Mouse (Mus musculus) adrenal gland, postnatal 36 days (tissue): Measurements from ENCODE around the gene Aif1. TPM values are rescaled to one million over a fixed set of nuclear protein-coding genes. Genes with fewer than 3 reads are reported as not detected.

Experiments
- DNase-seq, 2 experiments: peaks; one replicate each; pipeline ENCODE4 v3.0.0; 2021; ENCODE audit warnings: mixed read lengths in 1 of 2
- total RNA-seq, 2 experiments: library from RNA; stranded (reverse); gene quantifications; 2 replicates each; pipeline ENCODE4 v1.2.3; 2021

Gene Aif1
- total RNA-seq, 2 experiments from 2014 or later = 3.8 to 4.4 TPM

- peak; percentile 47 to 72 for DNase-seq
Observed at GRCm38 (mm10) chr17:35166352-35167035, 9.4 kb downstream of the Aif1 start.

- DNase-seq = no peak
Observed at GRCm38 (mm10) chr17:35165451-35166155, 10.3 kb downstream of the Aif1 start.

- DNase-seq = peak; percentile 96 to 98
Observed at GRCm38 (mm10) chr17:35164568-35165450, 11.1 kb downstream of the Aif1 start, which contains the start of gene Prrc2a. Gene Prrc2a, minus strand, starts transcription at chr17:35164897.

- peak in 1 of 2 experiments; percentile 23 for DNase-seq
Observed at GRCm38 (mm10) chr17:35164218-35164567, 11.7 kb downstream of the Aif1 start.

- DNase-seq = no peak
Observed at GRCm38 (mm10) chr17:35163326-35164081, 12.4 kb downstream of the Aif1 start.

- peak; percentile 53 to 76 for DNase-seq
Observed at GRCm38 (mm10) chr17:35162730-35163129, 13.1 kb downstream of the Aif1 start.

- no peak for DNase-seq
Observed at GRCm38 (mm10) chr17:35162121-35162520, 13.7 kb downstream of the Aif1 start.

- DNase-seq = no peak
Observed at GRCm38 (mm10) chr17:35161421-35161820, 14.4 kb downstream of the Aif1 start.

GRCm38 (mm10) chr17:35159638-35160037 is 16.2 kb downstream of the Aif1 start:
- DNase-seq = no peak

- DNase-seq = no peak
Observed at GRCm38 (mm10) chr17:35158850-35159593, 16.8 kb downstream of the Aif1 start.

- no peak for DNase-seq
Observed at GRCm38 (mm10) chr17:35157661-35158175, 18.1 kb downstream of the Aif1 start.

GRCm38 (mm10) chr17:35157254-35157653 is 18.6 kb downstream of the Aif1 start:
- no peak for DNase-seq

GRCm38 (mm10) chr17:35156461-35157200 is 19.2 kb downstream of the Aif1 start:
- DNase-seq = no peak

- DNase-seq = no peak
Observed at GRCm38 (mm10) chr17:35155451-35155850, 20.4 kb downstream of the Aif1 start.

GRCm38 (mm10) chr17:35154616-35155015 is 21.3 kb downstream of the Aif1 start:
- DNase-seq = no peak

GRCm38 (mm10) chr17:35153931-35154330 is 21.9 kb downstream of the Aif1 start:
- DNase-seq = no peak

- no peak for DNase-seq
Observed at GRCm38 (mm10) chr17:35153077-35153476, 22.8 kb downstream of the Aif1 start.

- no peak for DNase-seq
Observed at GRCm38 (mm10) chr17:35152121-35152520, 23.7 kb downstream of the Aif1 start.

GRCm38 (mm10) chr17:35147922-35148639 is 27.8 kb downstream of the Aif1 start:
- DNase-seq = peak in 1 of 2 experiments; percentile 12
